Mouse (Mus musculus) spleen, embryonic (tissue): ENCODE measurements around the gene Dnajc7.

ENCODE experiments used
- CTCF ChIA-PET: fragments of 350-600 bp; sonication (Branson Sonifier 250); formaldehyde crosslinking; loops from one replicate; lab custom pipeline; 2022; lab: Charles Lee

Dnajc7 gene

GRCm38 (mm10) chr11:100618761-100619484 is 1.0 kb downstream of the Dnajc7 start, which contains the start of gene Nkiras2:
Nkiras2 (plus strand) TSS chr11:100619244.
- CTCF ChIA-PET, result interaction anchor here (0.6 to 1.4 kb wide), 6 partner anchors 41 to 308 kb away, joined by 3 to 9 read pairs (median 3); no protein-coding TSS in a partner anchor

GRCm38 (mm10) chr11:100617480-100617879 is 2.5 kb downstream of the Dnajc7 start:
- CTCF ChIA-PET, result interaction anchor here (1.0 to 1.1 kb wide), 2 partner anchors 11 to 95 kb away, joined by 3 to 10 read pairs; no protein-coding TSS in a partner anchor

GRCm38 (mm10) chr11:100616836-100617235 is 3.1 kb downstream of the Dnajc7 start:
- CTCF ChIA-PET, result interaction anchor here (0.7 kb wide), 2 partner anchors 10 to 383 kb away, joined by 5 read pairs; no protein-coding TSS in a partner anchor

- CTCF ChIA-PET, result interaction anchor here (0.7 kb wide), 2 partner anchors 11 to 384 kb away, joined by 5 read pairs; no protein-coding TSS in a partner anchor
Observed at GRCm38 (mm10) chr11:100616332-100616731, 3.6 kb downstream of the Dnajc7 start.

GRCm38 (mm10) chr11:100613241-100613640 is 6.7 kb downstream of the Dnajc7 start:
- CTCF ChIA-PET, result no interaction called here

- CTCF ChIA-PET, result interaction anchor here (0.5 to 0.6 kb wide), 2 partner anchors 12 to 96 kb away, joined by 3 read pairs; no protein-coding TSS in a partner anchor
Observed at GRCm38 (mm10) chr11:100611627-100612026, 8.3 kb downstream of the Dnajc7 start.

GRCm38 (mm10) chr11:100609997-100610680 is 9.8 kb downstream of the Dnajc7 start:
- CTCF ChIA-PET, result no interaction called here

GRCm38 (mm10) chr11:100609355-100609996 is 10.5 kb downstream of the Dnajc7 start:
- CTCF ChIA-PET, result no interaction called here

- CTCF ChIA-PET, result interaction anchor here (0.6 kb wide), 2 partner anchors 12 to 212 kb away, joined by 10 to 14 read pairs; no protein-coding TSS in a partner anchor
Observed at GRCm38 (mm10) chr11:100608796-100609195, 11.2 kb downstream of the Dnajc7 start.

GRCm38 (mm10) chr11:100607121-100607520 is 12.8 kb downstream of the Dnajc7 start:
- CTCF ChIA-PET, result interaction anchor here (0.5 to 0.9 kb wide), 3 partner anchors 11 to 37 kb away, joined by 3 to 10 read pairs (median 5); no protein-coding TSS in a partner anchor

- CTCF ChIA-PET, result interaction anchor here (1.5 kb wide), 1 partner anchor 18 kb away, joined by 3 read pairs; no protein-coding TSS in a partner anchor
Observed at GRCm38 (mm10) chr11:100605451-100605850, 14.5 kb downstream of the Dnajc7 start.

- CTCF ChIA-PET, result interaction anchor here (1.0 kb wide), 1 partner anchor 94 kb away, joined by 3 read pairs; no protein-coding TSS in a partner anchor
Observed at GRCm38 (mm10) chr11:100604321-100605005, 15.5 kb downstream of the Dnajc7 start.

- CTCF ChIA-PET, result interaction anchor here (1.0 kb wide), 1 partner anchor 95 kb away, joined by 3 read pairs; no protein-coding TSS in a partner anchor
Observed at GRCm38 (mm10) chr11:100603813-100604212, 16.2 kb downstream of the Dnajc7 start.

GRCm38 (mm10) chr11:100603155-100603554 is 16.8 kb downstream of the Dnajc7 start:
- CTCF ChIA-PET, result interaction anchor here (1.0 kb wide), 1 partner anchor 96 kb away, joined by 3 read pairs; no protein-coding TSS in a partner anchor

GRCm38 (mm10) chr11:100601372-100601771 is 18.6 kb downstream of the Dnajc7 start:
- CTCF ChIA-PET, result interaction anchor here (0.9 to 1.0 kb wide), 2 partner anchors 22 to 30 kb away, joined by 3 to 5 read pairs; no protein-coding TSS in a partner anchor

- CTCF ChIA-PET, result no interaction called here
Observed at GRCm38 (mm10) chr11:100598074-100598473, 21.9 kb downstream of the Dnajc7 start.

- CTCF ChIA-PET, result no interaction called here
Observed at GRCm38 (mm10) chr11:100595533-100595932, 24.4 kb downstream of the Dnajc7 start.

GRCm38 (mm10) chr11:100594608-100595007 is 25.4 kb downstream of the Dnajc7 start:
- CTCF ChIA-PET, result interaction anchor here (0.7 kb wide), 1 partner anchor 16 kb away, joined by 11 read pairs; no protein-coding TSS in a partner anchor

GRCm38 (mm10) chr11:100592346-100593046 is 27.5 kb downstream of the Dnajc7 start:
- CTCF ChIA-PET, result no interaction called here

- CTCF ChIA-PET, result interaction anchor here (1.0 kb wide), 1 partner anchor 32 kb away, joined by 3 read pairs; the partner anchor contains the start of gene Dnajc7
Observed at GRCm38 (mm10) chr11:100588462-100588861, 31.5 kb downstream of the Dnajc7 start.
